Mouse (Mus musculus): ENCODE measurements at regions not wholly inside any gene's neighbourhood (a gene's known extent, or its start where the extent isn't known, plus 50 kb on each side); places are given as distances from the start of the nearest gene placed in this dataset.

DNA sequence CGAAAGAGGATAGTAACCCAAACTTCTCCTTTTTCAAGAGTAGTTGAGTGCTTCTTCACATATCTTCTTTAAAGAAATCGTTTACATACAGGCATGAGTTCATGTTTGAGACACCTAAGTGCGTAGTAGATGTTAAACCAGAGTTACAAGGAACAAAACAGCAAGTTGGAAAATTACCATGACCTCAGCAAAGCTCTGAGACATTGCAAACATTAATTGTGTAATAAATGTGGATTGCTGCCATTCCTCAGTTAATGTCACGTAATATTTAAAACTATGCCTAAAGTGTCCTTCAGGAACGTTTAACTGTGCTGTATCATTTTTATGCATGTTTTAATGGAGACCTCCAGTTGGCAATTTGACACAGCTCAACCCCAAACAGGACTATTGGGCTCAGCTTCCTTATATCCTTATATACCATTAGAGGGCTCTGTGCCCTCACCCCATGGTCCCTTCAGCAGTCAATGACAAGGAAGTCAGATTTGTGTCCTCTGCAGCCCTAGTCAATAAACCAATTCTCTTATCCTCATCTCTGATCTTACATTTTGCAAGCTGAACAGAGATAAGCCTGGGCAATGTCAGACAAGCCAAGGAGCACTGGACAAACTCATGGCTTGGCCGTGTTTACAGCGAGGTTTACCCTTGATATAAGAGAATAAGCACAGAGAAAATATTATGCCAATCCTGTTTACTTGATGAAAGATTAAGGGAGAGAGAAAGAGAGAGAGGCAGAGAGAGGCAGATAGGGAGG, 513.9 kb downstream of the Dcdc2c start:
- DNase-seq: no peak
- WGBS: 53% methylated on average over 7 of the region's 7 CpGs
- TF ChIP-seq POLR2A (IDR thresholded peaks at IDR 0.05; ENCODE audit: borderline replicate concordance, extremely low read depth, low read depth, low read length) (no peak), CTCF (IDR thresholded peaks at IDR 0.05; ENCODE audit: insufficient read depth, low read length) (no peak)
- Histone ChIP-seq H3K4me3 (replicated peaks; ENCODE audit: extremely low read depth, low read depth, low read length) (no peak overlapping the region), H3K4me1 (ENCODE audit: control insufficient read depth, insufficient read depth, low read length) (peaks cover 3% of the 10 kb centered on the region; the same call in 1 of the 2 replicates)

DNA sequence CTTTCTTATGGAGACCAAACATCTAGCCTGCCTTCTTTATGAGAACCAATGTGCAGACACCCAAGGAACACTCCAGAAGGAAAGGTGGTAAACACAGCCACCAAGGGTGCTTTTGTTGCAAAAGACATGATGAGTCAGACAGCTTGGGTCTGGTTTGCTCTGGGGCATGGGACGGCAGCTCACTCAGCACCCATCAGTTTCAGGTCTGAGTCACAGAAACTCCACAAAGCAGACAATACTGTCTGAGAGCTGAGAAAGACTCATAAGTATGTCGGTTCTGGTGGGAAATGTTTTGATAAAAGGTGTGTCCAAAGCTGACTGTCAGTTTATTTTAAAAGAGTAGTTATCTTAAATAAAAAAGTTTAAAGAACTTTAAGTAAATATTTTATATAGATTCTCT, 553.0 kb downstream of the Dcdc2c start:
- no peak for DNase-seq
- 55% methylated on average over 2 of the region's 2 CpGs for WGBS
- no peaks in the 10 kb centered on the region for H3K4me1 ChIP-seq (ENCODE audit: control insufficient read depth, insufficient read depth, low read length)
- TF ChIP-seq CTCF (IDR thresholded peaks at IDR 0.05; ENCODE audit: insufficient read depth, low read length) (no peak), POLR2A (IDR thresholded peaks at IDR 0.05; ENCODE audit: borderline replicate concordance, extremely low read depth, low read depth, low read length) (no peak)
- no peak overlapping the region for H3K4me3 ChIP-seq (replicated peaks; ENCODE audit: extremely low read depth, low read depth, low read length)

DNA sequence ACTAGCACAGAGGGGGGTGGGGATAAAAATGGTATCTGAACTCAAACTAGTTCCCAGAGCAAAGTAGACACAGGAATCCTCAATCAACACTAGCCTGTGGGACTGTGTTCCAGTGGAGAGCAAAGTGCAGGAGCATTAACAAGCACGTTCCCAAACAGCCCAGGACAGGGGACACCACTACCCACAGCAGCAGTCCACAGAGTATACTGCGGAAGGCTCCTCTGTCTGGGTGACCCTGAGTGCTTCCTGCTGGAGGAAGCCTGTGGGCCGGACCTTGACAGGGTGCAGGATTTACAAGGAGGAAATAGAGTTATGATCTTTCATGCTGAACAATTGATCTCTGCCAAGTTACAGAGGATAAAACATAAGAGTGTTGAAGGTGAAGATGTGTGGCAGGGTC, 560.0 kb downstream of the Dcdc2c start:
- TF ChIP-seq CTCF (IDR thresholded peaks at IDR 0.05; ENCODE audit: insufficient read depth, low read length): no peak
- Histone ChIP-seq H3K4me3 (replicated peaks; ENCODE audit: extremely low read depth, low read depth, low read length) (no peak overlapping the region), H3K4me1 (ENCODE audit: control insufficient read depth, insufficient read depth, low read length) (no peaks in the 10 kb centered on the region)
- 39% methylated on average over 3 of the region's 3 CpGs for WGBS
- DNase-seq: no peak

DNA sequence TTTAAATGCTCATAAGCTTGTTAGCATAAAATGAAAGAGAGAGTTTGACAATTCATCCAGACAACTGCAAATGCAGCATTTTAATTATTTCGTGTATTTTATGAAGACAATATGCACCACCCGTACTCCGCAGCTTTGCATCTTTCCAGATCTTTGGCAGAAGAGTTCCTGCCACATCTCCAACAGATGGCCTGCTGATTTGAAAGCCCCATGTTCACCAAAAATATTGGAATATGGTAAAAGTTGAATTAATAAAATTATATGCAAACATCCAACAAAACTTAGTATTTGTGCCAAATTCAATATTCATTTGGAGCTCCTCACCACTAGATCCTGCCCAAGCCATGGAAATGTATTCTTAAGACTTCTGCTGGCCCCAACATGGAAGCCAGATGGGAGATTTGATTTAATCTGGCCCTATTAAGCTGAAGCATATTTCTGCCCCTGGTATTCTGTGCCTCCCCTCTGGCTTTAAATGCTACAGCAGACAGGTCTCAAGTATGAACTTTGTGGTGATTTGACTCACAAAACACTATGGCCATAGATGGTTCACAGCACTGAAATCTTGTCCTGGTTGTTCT, 567.8 kb downstream of the Dcdc2c start:
- Histone ChIP-seq H3K4me3 (replicated peaks; ENCODE audit: extremely low read depth, low read depth, low read length) (no peak overlapping the region), H3K4me1 (ENCODE audit: control insufficient read depth, insufficient read depth, low read length) (no peaks in the 10 kb centered on the region)
- DNase-seq: no peak
- WGBS: 92% methylated on average over 3 of the region's 3 CpGs
- TF ChIP-seq CTCF (IDR thresholded peaks at IDR 0.05; ENCODE audit: insufficient read depth, low read length) (no peak), POLR2A (IDR thresholded peaks at IDR 0.05; ENCODE audit: borderline replicate concordance, extremely low read depth, low read depth, low read length) (no peak)

DNA sequence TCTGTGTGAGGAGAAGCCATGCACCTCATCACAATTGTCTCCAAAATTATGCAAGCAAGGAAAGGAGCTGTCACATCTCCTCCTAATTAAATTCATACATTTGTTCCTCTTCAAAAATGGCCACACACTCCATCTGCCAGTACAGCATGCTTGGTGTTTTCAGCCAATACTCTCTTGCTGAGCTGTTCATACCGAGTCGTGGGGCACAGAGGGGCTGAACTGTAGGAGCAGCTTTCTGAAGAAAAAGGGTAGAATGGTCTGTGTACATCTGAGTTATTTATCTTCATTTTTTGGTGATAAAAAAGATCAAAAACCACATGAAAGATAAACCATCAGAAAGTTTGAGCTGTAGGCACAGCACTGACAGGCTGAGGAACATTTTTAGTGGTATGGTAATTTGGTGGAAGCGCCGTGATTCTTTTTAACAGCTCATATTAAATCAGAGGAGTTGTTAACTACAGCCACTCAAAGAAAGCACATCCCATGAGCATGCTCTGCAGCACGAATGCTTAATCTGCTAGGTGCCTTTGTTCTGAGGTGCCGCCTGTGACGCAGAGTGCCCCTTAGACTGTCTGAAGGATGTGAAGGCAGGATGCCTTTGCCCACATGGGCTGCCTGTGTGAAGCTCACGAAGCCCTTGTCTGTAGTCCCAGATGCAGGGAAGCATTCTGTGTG, 573.8 kb downstream of the Dcdc2c start:
- Histone ChIP-seq H3K4me1 (ENCODE audit: control insufficient read depth, insufficient read depth, low read length) (no peaks in the 10 kb centered on the region), H3K4me3 (replicated peaks; ENCODE audit: extremely low read depth, low read depth, low read length) (no peak overlapping the region)
- WGBS: 59% methylated on average over 8 of the region's 8 CpGs
- no peak for DNase-seq
- TF ChIP-seq POLR2A (IDR thresholded peaks at IDR 0.05; ENCODE audit: borderline replicate concordance, extremely low read depth, low read depth, low read length) (no peak), CTCF (IDR thresholded peaks at IDR 0.05; ENCODE audit: insufficient read depth, low read length) (no peak)

DNA sequence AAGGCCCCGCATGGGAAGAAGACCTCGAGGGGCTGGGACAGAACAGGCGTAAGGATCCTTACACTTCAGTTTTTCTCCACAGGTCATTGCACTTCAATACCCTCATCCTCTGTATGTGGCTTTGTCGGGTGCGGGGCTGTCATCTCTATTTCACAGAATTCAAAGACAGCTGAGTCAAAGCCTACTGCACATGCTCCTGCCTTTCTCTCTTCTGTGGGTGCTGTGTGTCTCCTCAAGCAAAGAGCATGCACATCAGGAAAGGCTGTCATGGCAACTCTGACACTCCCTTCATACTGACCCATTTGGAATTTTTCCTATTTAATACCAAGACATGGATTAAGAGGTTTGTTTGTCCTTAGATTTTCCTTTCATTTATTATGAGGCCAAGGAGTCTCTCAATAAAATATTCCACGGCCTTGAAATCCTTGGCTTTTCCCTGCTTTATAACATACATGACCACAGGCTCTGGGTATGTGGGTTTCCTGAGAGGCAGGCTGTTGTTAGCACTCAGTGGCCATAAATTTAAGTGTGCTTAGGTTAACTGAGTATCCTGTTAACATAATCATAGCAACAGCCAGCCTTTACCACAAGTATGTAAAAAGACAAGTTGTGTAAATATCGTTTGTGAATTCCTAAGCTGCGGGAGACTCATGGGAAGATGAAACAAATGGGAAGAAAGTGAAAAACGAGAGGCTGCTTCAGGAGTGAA, 574.5 kb downstream of the Dcdc2c start:
- Histone ChIP-seq H3K4me3 (replicated peaks; ENCODE audit: extremely low read depth, low read depth, low read length) (no peak overlapping the region), H3K4me1 (ENCODE audit: control insufficient read depth, insufficient read depth, low read length) (no peaks in the 10 kb centered on the region)
- 67% methylated on average over 9 of the region's 9 CpGs for WGBS
- TF ChIP-seq POLR2A (IDR thresholded peaks at IDR 0.05; ENCODE audit: borderline replicate concordance, extremely low read depth, low read depth, low read length) (no peak), CTCF (IDR thresholded peaks at IDR 0.05; ENCODE audit: insufficient read depth, low read length) (no peak)
- DNase-seq: no peak

DNA sequence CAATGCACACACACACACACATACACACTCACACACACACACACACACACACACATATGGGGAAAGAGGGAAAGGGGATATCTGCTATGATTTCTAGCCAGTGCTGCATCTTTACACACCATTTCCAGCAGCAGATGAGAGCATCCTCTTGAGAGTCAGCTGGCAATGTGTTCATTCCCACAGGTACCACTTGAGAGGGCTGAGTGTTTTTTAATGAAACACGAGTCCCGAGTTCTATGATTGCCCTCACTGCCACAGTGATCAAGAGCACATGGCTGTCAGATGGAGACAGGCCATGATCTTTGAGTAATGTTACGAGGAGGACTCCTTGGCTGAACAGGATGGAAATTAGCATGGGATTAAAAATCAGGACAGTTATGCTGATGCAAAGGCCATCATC, 589.3 kb downstream of the Dcdc2c start:
- TF ChIP-seq CTCF (IDR thresholded peaks at IDR 0.05; ENCODE audit: insufficient read depth, low read length): no peak
- no peak for TF ChIP-seq POLR2A (IDR thresholded peaks at IDR 0.05; ENCODE audit: borderline replicate concordance, extremely low read depth, low read depth, low read length)
- H3K4me3 ChIP-seq (replicated peaks; ENCODE audit: extremely low read depth, low read depth, low read length): no peak overlapping the region
- no peaks in the 10 kb centered on the region for H3K4me1 ChIP-seq (ENCODE audit: control insufficient read depth, insufficient read depth, low read length)
- no peak for DNase-seq
- 63% methylated on average over 3 of the region's 3 CpGs for WGBS

DNA sequence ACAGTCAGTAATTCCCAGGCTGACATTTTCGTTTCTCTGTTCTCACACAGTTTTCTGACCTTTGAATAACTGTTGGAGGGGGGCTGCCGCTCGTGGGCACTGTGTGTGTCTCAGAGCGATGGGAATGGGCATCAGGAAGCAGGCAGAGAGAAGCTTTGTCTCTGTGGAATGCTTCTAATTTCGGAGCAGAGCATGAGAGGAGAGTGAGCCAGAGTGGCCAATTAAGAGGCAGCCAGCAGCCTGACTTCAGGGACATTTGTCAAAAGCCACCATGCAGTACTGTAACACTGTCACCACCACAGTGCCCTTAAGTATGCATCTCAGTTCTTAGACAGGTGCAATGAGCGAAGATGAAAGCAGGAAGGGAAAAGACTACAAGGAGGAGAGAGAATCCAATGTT, 592.1 kb downstream of the Dcdc2c start:
- TF ChIP-seq POLR2A (IDR thresholded peaks at IDR 0.05; ENCODE audit: borderline replicate concordance, extremely low read depth, low read depth, low read length) (no peak), CTCF (IDR thresholded peaks at IDR 0.05; ENCODE audit: insufficient read depth, low read length) (no peak)
- WGBS: 42% methylated on average over 6 of the region's 6 CpGs
- Histone ChIP-seq H3K4me3 (replicated peaks; ENCODE audit: extremely low read depth, low read depth, low read length) (no peak overlapping the region), H3K4me1 (ENCODE audit: control insufficient read depth, insufficient read depth, low read length) (no peaks in the 10 kb centered on the region)
- no peak for DNase-seq

DNA sequence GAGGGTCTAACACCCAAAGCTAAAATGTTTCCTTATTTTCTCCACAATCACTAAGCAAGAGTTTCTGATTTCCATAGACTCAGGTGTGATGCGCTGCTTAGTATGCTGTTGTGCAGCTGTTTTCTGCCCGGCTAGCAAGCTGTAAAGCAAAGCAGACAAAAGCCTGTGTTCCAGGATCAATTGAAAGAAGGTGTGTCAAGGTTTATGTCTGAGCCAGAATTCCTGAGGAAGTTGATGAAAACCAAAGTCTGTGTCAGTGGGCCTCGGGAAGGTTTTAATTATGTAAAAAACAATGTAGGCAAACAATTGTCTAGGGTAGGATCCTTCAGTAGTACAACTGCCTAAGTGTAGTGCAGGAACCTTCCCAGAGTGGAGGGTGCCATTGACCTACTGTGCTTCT, 604.6 kb downstream of the Dcdc2c start:
- TF ChIP-seq POLR2A (IDR thresholded peaks at IDR 0.05; ENCODE audit: borderline replicate concordance, extremely low read depth, low read depth, low read length): no peak
- no peak for TF ChIP-seq CTCF (IDR thresholded peaks at IDR 0.05; ENCODE audit: insufficient read depth, low read length)
- H3K4me3 ChIP-seq (replicated peaks; ENCODE audit: extremely low read depth, low read depth, low read length): no peak overlapping the region
- WGBS: 60% methylated on average over 3 of the region's 3 CpGs
- no peaks in the 10 kb centered on the region for H3K4me1 ChIP-seq (ENCODE audit: control insufficient read depth, insufficient read depth, low read length)
- DNase-seq: no peak
